Mouse (Mus musculus) adrenal gland, adult 8-10 months (tissue): Measurements from ENCODE around the gene Slc10a7. TPM values are rescaled to one million over a fixed set of nuclear protein-coding genes. Genes with fewer than 3 reads are reported as not detected.

Experiments used
- DNase-seq: peaks from one replicate; pipeline ENCODE4 v3.0.0; 2022
- total RNA-seq, 4 experiments: library from RNA; stranded (reverse); gene quantifications; 2 replicates each; pipeline ENCODE4 v1.2.4; 2022

The Slc10a7 gene
- total RNA-seq, 4 experiments from 2014 or later: 14.7 to 22.9 (median 21.8) TPM

- DNase-seq: no peak
Measured at GRCm38 (mm10) chr8:78549971-78550751, 41.0 kb downstream of the Slc10a7 start.

DNA sequence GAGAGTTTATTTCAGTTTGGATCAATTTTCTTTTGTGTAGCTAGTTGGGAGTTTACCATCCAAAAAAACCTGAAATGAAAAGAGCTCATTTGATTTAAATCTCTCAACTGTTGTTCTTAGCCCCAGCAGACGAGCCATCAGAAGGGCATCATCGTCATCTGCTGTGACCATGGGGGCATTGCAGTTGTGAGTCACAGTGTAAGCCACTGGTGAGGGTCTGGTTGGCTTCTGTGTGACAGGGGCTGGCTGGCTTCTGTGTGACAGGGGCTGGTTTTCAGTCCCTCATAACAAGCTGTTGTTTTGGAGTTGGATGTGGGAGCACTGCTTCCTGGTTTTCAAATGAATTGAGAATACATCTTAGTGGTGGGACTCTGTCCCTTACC, 41.6 kb downstream of the Slc10a7 start:
- no peak for DNase-seq

DNA sequence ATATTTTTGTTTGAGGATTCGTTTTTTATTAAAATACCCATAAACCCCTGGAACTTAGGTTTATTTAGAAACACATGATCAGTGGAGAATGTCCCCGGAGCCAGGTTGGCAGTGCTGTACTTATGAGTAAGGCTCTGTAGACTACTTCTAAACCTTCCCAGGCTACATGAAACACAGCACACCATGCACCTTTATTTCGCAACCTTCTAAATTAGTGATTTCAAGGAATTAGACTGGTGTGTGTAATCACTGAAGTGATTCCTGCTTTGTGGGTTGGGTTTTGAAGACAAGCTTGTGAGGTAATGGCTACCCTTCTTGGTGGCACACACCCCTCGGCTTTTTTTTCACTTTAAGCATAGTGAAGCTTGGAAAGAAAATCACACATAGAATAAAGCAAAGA, 46.7 kb downstream of the Slc10a7 start:
- DNase-seq: no peak

DNA sequence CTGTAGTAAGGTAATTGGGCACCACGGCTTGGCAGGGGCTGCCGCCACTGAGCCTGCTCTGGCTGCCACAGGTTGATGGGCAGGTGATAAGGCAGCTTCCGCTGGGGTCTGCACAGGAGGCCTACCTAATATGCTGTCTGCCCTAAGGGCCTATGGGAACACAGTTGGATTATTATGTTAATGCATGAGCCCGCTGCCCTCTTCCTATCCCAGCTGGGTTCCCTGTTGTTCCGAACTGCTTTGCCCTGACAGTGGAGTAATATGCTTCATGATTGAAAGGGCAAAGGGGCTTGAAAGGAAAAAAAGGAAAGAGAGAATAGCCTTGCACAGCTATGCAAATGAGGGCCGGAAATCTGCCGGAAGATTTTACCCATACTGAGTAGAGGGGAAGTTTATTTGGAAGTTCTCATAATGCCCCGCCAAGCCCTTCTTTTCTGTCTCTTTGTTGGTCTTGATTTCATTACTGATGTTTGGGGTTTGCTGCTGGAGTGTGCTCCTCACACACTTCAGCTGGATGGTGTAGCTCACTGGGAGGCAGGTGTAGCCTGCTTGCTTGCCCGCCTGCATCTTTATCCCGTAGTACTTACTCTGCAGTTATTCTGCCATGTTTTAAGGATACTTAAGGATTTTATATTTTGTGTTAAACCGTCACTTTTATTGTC, 47.8 kb downstream of the Slc10a7 start:
- DNase-seq: no peak

GRCm38 (mm10) chr8:78561620-78562019, 52.5 kb downstream of the Slc10a7 start:
- DNase-seq: no peak

DNA sequence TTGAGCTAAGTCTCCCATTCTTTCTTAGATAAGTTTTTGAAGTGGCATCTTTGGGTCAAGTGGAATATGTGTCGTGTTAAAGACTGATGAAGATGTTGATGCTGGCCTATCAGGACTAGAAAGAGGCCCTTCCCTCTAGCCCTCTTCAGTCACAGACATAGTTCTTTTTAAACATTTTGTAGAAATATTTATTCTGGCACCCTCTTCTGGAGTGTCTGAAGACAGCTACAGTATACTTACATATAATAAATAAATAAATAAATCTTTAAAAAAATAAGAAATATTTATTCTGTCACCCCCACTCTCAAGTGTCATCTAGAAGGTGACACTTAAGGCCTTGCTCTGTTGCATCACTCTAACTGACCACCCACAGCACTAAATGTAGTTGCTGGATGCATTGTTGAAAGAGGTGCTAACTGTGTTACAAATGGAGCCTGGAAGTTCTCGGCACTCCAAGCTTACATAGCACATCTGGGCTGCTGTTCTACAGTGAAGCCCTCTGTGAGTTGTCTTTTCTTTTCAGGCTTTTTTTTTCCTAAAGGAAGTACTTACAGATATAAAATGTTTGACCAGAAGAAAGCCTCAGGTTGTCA, 54.4 kb downstream of the Slc10a7 start:
- DNase-seq: no peak

GRCm38 (mm10) chr8:78564200-78564599, 55.1 kb downstream of the Slc10a7 start:
- DNase-seq: no peak

GRCm38 (mm10) chr8:78568196-78568595, 59.0 kb downstream of the Slc10a7 start:
- no peak for DNase-seq

DNA sequence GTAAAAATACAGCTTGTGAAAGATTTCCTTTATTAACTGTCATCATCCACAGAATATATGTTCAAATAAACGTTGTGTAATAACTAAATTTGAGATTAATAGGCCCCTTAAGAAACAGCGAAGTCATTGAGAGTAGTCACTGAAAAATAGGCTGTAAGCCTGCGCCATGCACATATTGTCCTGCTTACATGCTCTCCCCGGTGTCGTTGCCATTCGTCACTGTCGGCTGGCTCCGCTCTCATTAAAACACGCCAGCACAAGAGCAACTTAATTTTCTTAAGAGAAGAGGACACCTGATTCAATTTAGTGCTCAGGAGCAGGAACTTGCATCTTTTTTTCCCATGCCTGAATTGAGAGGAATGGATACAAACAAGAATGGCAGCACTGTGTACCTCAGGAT, 62.4 kb downstream of the Slc10a7 start:
- DNase-seq: no peak

DNA sequence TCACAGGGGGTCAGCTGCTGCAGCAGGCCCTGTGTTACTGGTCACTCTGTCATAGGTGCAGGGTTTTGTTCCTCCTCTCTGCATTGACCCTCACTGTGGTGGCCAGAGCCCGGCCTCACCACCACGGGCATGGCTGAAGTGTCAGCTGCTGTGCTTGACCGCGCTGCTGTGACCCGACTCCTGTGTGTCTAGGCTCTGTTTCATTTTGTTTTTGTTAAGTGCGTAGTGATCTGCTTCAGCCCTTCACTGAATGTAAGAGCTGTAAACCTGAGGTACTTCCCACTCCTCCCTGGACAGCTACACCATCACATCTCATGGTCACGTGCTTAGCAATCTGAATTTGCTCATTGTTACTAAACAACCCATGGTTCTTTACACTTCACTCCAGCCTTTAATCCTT, 65.1 kb downstream of the Slc10a7 start:
- no peak for DNase-seq

- DNase-seq: no peak
Measured at GRCm38 (mm10) chr8:78577569-78577968, 68.4 kb downstream of the Slc10a7 start.

DNA sequence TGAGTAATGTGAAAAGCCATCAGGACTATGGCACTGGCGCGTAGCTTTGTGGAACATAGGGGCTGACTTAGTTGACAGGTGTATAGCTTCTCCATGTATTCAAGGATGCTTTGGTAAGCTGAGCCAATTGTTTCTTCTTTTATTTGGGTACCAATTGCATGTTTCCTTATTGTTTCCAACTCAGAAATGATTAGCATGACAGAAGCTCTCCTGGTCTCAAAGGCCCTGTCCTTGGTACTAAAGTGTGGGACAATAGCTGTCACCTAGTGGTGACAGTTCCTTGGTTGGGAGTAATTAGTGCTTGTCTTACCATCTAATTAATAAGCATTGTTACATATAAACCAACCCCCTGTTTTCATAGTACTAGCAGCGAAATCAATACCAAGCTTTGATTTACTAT, 68.9 kb downstream of the Slc10a7 start:
- DNase-seq: no peak

DNA sequence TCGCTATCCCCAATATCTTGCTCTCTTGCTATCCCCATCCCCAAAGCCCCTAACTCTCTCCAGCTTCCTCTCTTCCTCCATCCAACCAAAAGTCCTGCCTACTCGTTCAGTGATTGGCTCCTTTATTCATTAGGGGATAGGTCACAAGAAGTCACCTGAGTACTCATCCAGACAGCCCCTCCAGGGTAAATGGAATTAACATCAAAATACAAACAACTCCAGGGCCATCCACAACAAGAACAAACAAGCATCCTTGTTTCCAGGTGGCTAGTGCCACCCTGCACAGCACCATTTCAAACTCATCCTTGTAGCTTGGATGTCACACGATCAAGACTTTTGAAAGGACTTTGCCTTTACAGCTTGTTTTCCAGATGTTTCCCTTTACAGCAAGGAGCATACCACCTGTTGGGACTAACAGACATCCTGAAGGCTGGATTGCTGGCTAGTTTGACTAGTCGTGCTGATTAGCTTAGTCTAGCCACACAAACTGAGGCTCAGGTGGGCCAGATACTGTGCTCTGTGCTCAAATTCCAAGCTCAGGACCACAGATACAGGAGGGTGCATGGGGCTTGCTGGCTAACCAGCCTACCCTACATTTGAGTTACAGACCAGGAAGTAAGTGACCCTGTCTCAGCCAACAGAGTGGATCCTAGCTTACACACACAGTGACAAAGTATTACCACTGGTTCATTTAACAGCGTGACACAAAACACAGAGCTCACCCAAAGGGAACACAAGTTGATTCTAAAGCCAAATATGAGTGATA, 75.0 kb downstream of the Slc10a7 start:
- DNase-seq: no peak

GRCm38 (mm10) chr8:78584863-78585262, 75.7 kb downstream of the Slc10a7 start:
- no peak for DNase-seq

DNA sequence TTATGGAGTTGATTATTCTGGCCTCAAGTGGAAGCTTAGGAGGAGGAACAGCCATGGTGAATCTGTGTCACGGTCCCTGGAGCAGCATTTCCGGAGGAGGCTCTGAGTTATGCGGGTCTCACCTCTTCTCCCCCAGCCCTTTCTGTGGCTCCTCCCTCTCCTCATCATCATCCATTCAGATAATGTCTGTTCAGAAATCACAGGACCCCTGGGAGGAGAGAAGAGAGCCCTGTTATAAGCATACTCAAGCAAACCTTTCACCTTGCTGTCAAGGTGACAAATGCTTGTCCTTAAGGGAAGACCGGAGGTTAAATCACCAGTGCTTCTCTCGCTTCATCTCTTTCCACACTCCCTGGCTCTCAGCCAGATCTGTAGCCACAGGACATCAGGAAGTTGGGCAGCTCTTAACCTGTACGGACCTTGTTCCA, 86.3 kb downstream of the Slc10a7 start:
- DNase-seq: peak; percentile 36

DNA sequence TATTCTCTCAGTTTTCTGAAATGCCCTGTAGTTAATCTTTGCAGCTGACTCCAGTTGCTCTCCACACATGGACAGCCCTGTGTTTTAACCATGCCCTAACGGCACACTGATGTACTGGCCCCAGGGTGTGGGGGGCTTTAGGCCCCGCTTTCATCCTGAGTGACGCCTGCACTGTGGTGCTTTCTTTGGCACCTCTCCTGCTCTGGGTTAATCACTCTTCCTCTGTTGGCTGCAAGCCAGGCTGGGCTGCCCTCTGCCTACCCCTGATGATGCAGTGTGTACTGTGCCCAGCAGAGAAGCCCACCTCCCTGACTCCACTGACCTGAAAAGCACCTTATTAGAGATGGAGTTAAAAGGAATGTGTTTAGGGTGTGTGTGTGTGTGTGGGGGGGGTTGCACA, 89.1 kb downstream of the Slc10a7 start:
- DNase-seq: no peak

DNA sequence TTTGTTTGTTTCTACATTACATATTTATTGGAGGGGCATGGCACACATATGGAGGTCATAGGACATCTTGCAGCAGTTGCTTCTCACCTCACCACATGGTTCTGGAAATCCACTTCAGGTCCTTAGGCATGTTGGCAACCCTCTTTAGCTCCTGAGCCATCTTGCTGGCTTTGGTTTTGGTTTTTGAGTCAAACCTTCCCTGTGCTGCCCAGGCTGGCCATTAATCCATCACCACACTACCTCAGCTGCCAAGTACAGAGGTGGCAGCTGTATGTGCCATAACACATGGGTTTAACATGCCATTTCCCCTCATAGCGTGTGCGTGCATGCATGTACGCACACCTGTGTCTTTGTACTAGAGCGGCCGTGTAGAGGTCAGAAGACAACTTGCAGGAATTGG, 93.9 kb downstream of the Slc10a7 start:
- no peak for DNase-seq

GRCm38 (mm10) chr8:78604426-78604825, 95.3 kb downstream of the Slc10a7 start:
- DNase-seq: peak; percentile 17

DNA sequence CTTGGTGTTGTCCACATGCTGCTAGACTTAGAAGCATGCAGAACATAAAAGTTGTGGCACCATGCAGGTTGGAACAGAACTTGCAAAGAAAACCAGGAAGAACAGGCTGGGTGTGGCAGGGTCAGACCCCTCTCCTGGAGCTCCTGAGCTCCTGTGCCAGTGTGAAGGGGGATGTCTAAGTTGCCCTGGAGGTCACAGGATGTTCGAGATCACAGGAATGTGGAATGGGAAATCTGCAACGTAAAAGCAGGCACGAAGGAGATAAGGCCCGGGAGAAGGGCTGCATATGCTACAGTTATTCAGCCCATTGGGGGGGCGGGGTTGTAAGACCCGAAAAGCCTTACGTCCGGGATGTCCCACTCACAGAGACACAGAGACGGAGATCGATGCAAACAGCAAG, 100.2 kb downstream of the Slc10a7 start:
- no peak for DNase-seq

- no peak for DNase-seq
Measured at GRCm38 (mm10) chr8:78611019-78611418, 101.9 kb downstream of the Slc10a7 start.

DNA sequence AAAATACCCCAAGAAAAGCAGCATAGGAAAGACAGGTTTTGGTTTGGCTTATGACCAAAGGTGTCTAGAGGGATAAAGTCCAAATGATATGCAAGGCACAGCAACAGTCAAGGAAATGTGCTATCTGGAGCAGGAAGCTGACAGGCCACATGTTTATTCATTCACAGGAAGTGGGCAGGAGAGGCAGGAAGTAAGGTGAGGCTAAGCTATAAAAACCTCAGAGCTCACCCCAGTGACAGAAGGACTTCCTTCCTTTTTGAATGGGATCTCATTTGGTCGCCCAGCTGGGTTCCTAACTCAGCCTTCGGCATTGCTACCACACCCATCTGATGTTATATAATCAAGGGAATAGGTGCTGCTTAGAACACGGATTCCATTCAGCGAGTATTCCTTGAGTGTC, 113.2 kb downstream of the Slc10a7 start:
- DNase-seq: no peak

DNA sequence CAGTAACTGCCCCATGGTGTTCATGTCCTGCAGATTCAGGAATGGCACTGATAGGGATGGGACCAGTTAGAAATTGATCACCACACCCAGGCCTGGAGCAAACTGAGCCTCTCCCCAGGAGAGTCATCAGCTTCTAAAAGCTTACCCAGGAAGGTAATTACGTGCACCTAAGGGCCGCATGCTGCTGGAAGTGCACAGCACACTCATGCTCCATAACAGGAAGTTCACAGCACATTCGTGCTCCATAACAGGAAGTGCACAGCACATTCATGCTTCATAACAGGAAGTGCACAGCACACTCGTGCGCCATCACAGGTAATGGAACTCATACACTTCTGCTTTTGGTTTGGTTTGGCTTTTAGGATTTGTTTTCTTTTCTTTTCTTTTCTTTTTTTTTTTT, 114.8 kb downstream of the Slc10a7 start:
- no peak for DNase-seq
